Mouse (Mus musculus) CD4-positive, CD25-positive, alpha-beta regulatory T cell, adult 4 months (primary cell): Measurements from ENCODE around the gene Tcirg1. TPM values are rescaled to one million over a fixed set of nuclear protein-coding genes. Genes with fewer than 3 reads are reported as not detected.

ENCODE experiments used
- ATAC-seq: one replicate; pipeline ENCODE4 v1.8.0; 2017
- polyA plus RNA-seq, 2 experiments: library from polyadenylated mRNA; unstranded; fragments of 100-300 nt; shearing (Covaris generic); gene quantifications; one replicate each; pipeline ENCODE4 v1.2.1; 2017

The Tcirg1 gene
- polyA plus RNA-seq, 2 experiments from 2014 or later, result 51.3 to 100 TPM

DNA sequence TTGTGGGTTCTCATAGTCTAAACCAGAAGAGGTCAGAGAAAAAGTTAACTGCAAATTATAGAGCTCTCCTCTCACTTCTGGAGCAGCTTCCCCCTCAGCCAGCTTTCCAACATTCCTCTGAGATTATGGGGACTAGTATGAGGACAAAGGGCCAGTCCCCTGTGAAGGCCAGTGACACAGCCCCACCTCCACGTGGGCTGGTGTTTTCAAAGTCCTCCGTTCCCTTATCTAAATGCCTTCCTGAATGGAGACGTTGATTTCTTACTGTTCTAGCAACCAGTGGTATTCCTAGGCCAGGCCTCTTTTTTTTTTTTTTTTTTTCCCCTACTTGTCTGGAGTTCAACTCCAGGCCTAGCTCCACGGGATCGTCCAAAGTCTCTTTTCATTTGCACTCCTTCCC, 56.9 kb downstream of the Tcirg1 start:
- no peak for ATAC-seq

DNA sequence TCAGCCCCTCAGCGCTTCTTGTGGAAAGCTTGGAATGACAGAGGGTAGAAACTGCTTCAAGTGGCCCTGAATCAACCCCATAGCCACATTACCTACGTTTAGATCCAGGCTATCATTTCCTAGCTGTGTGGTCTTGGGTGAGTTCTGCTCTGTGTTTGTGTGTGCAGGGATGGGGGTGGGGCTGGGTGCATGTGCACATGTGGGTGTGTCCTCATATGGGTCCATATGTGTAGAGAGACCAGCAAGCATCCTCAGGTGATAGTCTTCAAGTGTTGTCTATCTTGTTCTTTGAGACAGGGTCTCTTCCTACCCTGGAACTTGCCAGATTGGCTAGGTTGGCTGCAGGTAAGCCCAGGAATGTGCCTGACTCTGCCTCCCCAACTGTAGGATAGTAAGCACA, 57.7 kb downstream of the Tcirg1 start:
- ATAC-seq, result no peak

DNA sequence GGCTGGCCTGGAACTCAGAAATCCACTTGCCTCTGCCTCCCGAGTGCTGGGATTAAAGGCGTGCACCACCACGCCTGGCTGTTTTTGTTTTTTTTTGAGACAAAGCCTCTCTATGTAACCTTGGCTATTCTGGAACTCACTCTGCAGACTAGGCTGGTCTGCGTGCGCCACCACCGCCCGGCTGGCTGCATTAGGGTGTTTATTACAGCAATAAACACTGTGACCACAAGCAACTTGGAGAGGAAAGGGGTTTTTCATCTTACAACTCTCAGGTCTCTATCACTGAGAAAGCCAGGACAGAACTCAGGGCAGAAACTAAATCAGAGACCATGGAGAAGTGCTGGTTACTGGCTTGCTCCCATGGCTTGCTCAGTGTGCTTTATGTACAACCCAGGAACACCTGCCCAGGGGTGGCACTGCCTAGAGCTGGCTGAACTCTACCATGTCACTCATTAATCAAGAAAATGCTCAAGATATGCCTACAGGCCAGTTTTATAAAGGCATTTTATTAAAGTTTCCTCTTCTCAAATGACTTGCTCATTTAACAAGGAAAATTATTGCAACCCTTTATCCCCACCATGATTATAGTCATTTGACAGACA, 58.6 kb downstream of the Tcirg1 start:
- no peak for ATAC-seq

DNA sequence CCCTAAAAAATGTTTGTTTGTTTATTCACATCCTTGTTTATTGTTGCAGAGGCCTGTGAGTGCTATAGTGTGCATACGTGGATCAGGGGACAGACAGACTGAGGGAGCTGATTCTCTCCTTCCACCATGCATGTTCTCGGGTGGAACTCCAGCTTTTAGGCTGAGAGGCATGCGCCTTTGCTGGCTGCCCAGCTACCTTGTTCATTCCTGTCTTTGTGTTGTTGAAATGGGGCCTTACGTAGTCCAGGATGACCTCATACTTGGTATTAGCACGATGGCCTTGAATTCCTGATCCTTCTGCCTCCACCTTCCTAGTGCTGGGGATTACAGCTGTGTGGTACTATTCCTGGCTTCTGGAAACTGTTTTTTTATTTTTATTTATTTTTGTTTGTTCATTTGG, 59.2 kb downstream of the Tcirg1 start:
- ATAC-seq, result no peak

DNA sequence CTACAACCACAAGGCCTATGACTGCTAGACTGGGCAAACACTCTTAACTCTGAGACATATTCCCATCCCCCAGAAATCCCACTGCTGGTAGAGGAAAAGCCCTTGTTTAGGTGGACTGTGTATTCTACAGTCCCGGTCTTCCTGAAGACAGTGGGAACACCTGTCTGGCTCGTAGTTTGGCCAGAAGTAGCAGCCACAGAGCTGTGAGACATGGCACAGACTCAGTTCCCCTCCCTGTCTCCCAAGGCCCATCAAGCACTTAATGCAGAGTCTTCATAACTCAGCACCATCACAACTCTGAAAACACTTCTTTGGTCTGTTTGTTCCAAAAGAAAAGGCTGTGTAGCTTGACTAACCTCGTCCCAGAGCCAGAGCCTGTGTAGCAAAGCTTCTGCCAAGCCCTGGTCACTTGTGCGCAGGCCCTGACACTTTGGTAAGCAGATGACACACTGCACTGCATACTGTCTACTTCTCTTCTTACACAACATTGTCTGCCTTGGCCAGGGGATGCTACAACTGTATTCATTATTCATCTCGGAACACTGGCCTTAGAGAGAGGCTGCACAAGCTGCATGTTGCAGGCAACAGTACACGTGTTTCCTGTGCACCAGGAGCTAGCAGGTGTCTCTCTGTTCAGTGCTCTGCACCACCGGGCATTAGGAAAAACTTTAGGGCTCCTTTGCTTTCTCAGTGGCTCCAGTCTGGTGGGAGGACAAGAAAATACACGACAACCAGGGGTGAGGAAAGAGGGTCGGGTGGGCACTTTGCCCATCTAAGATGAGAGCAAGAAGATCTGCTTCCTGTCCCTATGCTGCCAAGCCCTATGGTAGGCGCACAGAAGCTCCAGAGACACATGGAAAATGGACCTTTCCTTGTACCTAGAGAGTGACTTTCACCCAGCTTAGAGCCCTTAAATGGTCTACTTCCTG, 60.0 kb downstream of the Tcirg1 start:
- no peak for ATAC-seq

Other genes starting within 250 kb of the Tcirg1 start
- gene Lrp5, start 220.6 kb downstream of the Tcirg1 start, polyA plus RNA-seq, result under 1 TPM in 1 of 2 experiments, not detected in 1; 0.08 TPM
- gene 1810055G02Rik, start 198.8 kb downstream of the Tcirg1 start, polyA plus RNA-seq, result 1 to 10 TPM; 6.7 to 8.0 TPM
- 10 to 100 TPM; 33.1 to 38.4 TPM for gene Kmt5b, start 139.7 kb downstream of the Tcirg1 start, polyA plus RNA-seq
- gene Chka, start 55.4 kb downstream of the Tcirg1 start, polyA plus RNA-seq, result 1 to 10 TPM; 2.5 to 3.7 TPM
- gene Ndufs8, start 5.6 kb upstream of the Tcirg1 start, polyA plus RNA-seq, result 100 to 1,000 TPM; 219 to 234 TPM
- under 1 TPM in 1 of 2 experiments, not detected in 1; 0.85 TPM for gene Aldh3b1, start 22.7 kb upstream of the Tcirg1 start, polyA plus RNA-seq
- gene Unc93b1, start 28.1 kb upstream of the Tcirg1 start, polyA plus RNA-seq, result 10 to 100 TPM; 20.8 to 54.2 TPM
- not detected for gene Aldh3b3, start 51.5 kb upstream of the Tcirg1 start, polyA plus RNA-seq
- gene Aldh3b2, start 65.2 kb upstream of the Tcirg1 start, polyA plus RNA-seq, result not detected
- 1 to 10 TPM in 1 of 2 experiments, not detected in 1; 1.5 TPM for gene Acy3, start 79.4 kb upstream of the Tcirg1 start, polyA plus RNA-seq
- gene Tbx10, start 85.6 kb upstream of the Tcirg1 start, polyA plus RNA-seq, result not detected
- 10 to 100 TPM; 10.7 to 15.2 TPM for gene Nudt8, start 93.4 kb upstream of the Tcirg1 start, polyA plus RNA-seq
- gene Gm49405, start 93.5 kb upstream of the Tcirg1 start, polyA plus RNA-seq, result under 1 TPM; 0.78 to 0.96 TPM
- 1 to 10 TPM; 1.1 to 2.1 TPM for gene Doc2g, start 96.2 kb upstream of the Tcirg1 start, polyA plus RNA-seq
- gene Ndufv1, start 105.7 kb upstream of the Tcirg1 start, polyA plus RNA-seq, result 100 to 1,000 TPM; 109 to 164 TPM
- 100 to 1,000 TPM; 543 to 655 TPM for gene Gstp1, start 130.9 kb upstream of the Tcirg1 start, polyA plus RNA-seq
- gene Gstp2, start 138.9 kb upstream of the Tcirg1 start, polyA plus RNA-seq, result 1 to 10 TPM; 4.2 to 5.3 TPM
- 100 to 1,000 TPM; 158 to 206 TPM for gene Gstp3, start 152.4 kb upstream of the Tcirg1 start, polyA plus RNA-seq
- not detected for gene Cabp2, start 174.4 kb upstream of the Tcirg1 start, polyA plus RNA-seq
- 100 to 1,000 TPM; 328 to 403 TPM for gene Cdk2ap2, start 190.0 kb upstream of the Tcirg1 start, polyA plus RNA-seq
- gene Pitpnm1, start 192.9 kb upstream of the Tcirg1 start, polyA plus RNA-seq, result 100 to 1,000 TPM in 1 of 2 experiments, 10 to 100 TPM in 1; 98.7 to 113 TPM
- gene Aip, start 218.7 kb upstream of the Tcirg1 start, polyA plus RNA-seq, result 100 to 1,000 TPM; 179 to 208 TPM
- under 1 TPM in 1 of 2 experiments, not detected in 1; 0.29 TPM for gene Gpr152, start 232.7 kb upstream of the Tcirg1 start, polyA plus RNA-seq
- under 1 TPM; 0.79 to 0.92 TPM for gene Cabp4, start 236.9 kb upstream of the Tcirg1 start, polyA plus RNA-seq
- 100 to 1,000 TPM; 236 to 310 TPM for gene Coro1b, start 241.5 kb upstream of the Tcirg1 start, polyA plus RNA-seq
- gene Ptprcap, start 246.5 kb upstream of the Tcirg1 start, polyA plus RNA-seq, result 100 to 1,000 TPM; 836 to 870 TPM